Mouse (Mus musculus) embryo, embryonic 9.5 days (tissue): ENCODE data around the gene Abcc10.

ENCODE experiments used
- DNase-seq: peaks from one replicate; pipeline ENCODE4 v3.0.0-alpha.2; 2017; ENCODE audit errors: extremely low spot score

Gene Abcc10

DNA sequence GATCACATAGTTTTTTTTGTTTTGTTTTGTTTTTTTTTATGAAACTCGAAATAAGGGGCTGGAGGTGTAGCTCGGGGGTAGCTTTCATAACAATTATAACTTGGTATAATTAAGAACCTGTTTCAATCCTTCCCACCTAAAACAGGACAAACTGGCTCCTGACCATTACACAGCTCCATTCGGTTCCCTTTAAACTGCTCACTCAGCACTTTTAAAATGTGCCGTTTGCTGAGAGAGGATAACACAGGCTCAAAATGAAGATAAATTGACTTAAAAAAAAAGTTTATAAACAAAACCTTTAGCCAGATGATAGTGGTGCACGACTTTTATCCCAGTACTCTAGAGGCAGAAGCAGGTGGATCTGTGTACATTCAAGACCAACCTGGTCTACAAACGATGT is 42.7 kb downstream of the Abcc10 start:
- DNase-seq: no peak

DNA sequence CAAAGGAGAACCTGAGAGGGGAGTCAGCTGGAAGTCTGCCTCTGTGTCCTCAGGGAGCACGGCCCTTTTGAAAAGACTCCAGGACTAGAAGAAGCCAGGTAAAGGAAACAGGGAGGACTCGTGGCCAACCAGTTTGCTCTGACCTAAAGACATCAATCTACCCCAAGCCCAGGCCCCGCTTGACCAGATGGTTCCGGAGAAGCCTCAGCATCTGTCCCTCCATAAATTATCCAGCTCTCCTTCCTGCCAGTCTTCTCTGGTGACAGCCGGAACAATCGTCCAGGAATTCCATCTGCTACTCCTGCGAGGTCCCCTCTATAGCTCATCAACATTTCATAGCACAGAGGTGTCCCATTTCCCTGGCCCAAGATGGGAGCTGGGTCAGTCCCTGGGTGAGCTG is 43.5 kb downstream of the Abcc10 start:
- no peak for DNase-seq

DNA sequence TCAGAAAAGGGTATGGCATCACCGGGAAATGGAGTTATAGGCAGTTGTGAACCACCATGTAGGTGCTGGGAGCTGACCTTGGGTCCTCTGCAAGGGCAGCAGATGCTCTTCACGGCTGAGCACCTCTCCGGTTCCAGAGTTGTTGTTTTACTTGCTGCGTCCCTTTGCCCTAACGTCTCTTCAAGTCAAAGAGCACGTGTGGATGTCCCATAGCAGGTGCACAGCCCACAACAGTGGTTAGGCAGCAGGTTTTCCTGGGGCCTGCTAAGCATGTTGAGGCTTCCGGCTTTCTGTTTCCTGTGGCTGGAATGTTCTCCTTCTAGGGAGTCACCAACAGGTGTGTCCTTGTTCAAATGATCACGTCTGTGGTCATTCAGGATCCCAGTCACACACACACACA is 44.2 kb downstream of the Abcc10 start:
- DNase-seq: no peak

DNA sequence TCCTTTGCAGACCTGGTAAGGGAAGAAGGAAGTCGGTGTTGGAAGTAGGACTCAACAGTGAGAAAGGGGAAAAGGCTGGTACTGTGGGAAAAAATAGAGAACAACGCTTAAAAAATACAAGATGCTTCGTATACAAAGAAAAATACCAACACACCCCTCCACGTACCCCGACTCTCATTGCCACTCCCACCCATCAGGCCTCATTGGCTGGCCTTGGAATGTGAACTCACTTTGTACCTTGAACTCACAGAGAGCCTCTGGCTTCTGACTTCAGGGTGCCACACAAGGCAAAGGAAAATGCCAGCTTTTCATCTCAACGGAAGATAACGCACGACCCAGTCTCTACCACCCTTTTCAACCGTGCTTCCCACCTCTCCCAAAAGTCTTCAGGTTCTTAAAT is 45.0 kb downstream of the Abcc10 start:
- DNase-seq: no peak

DNA sequence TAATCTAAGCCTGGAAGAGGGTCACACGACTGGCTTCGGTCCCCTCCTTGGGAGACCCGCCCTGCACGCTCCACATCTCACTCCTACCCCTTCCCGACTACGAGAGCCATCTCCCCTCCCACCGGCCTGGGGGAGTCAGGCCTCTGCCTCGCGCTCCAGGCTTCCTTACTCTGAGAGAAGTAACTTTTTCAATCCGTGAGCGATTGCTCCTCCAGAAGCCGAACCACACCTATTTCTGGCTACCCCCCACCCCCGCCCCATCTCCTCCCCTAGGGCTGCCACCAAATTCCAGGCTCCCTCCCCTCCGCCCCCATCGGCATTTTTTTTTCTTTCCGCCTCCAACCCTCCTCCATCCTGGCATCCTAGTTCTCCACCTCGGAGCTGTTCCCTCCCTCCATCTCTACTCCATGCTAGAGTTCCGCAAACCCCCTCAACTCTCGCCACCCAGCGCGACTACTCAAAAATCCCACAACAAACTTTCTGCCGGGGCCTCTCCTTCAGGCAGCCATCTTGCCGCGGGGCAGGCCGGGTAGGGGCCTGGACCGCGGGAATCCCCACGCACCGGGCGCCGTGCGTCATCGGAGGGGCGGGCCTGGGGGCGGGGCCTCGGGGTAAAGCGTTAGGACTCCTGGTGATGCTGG is 45.5 kb downstream of the Abcc10 start, which contains the start of gene Tjap1:
Tjap1 (minus strand) TSS at position 544 of the 641 bp plus-strand sequence.
- peak; percentile 98 for DNase-seq

DNA sequence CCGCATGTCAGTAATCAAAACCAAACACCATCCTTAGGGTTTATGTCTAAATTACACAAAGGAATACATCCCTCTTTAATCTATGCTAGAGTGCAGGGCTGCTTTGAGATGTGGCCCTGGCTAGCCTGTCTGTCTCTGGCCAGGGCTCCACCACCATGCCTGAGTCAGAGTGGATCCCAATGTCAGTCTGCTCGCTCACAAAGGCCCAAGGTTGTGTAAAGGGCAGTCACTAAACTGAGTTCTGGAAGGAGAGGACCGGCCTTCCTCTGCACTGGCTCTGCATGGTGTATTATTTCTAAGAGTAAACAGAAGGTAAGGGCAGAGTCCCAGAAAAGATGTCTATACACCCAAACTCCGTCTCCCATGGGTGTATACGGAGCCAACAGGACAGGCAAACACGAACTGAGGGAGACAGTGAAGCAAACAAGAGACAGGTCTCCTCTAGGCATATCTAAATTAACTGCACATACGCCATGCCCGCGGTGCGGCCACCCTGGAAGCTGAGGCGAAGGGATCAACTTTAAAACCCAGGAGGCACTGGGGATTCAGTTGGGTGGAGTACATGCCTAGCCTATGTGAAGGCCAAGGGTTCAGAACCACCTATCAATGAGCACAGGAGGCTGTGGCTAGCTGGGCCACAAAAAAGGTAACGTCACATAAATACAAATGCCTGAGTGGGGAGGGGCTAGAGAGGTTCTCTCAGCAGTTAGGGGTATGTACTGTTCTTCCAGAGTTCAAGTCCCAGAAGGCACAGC is 50.0 kb downstream of the Abcc10 start:
- no peak for DNase-seq

DNA sequence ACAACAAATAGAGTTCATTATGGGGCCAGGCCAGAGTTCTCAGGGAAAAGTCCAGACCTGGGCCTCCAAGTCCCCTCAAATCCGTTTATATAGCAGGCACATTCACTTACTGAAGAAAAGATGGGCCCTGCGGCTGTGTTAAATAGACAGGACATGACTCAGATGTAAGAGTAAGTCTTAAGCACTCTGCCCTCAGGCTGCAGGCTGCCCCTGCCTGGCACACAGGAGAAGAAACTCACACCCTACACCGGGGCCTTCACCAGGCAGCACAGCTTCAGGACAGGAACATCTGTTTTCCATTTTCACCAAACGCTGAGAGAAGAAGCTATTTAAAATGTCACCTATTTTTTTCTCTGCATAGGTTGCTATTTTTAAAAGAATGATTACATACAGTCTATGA is 50.6 kb downstream of the Abcc10 start:
- DNase-seq: no peak

DNA sequence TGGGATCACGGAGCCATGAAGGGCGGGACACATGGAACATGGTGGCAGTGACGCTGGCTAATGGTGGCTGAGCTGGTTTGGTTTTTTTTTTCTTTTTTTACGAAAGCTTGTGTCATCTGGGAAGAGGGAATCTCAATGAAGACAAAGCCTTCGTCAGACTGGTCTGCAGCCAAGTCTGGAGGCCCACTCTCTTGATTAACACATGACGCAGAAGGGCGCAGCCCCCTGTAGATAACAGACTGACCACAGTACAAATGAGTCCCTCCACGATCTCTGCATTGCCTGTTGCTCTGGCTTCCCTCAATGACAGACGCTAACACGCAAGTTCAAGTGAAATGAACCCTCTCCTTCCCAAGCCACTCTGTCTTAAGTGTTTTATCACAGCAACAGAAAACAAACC is 52.6 kb downstream of the Abcc10 start:
- no peak for DNase-seq

DNA sequence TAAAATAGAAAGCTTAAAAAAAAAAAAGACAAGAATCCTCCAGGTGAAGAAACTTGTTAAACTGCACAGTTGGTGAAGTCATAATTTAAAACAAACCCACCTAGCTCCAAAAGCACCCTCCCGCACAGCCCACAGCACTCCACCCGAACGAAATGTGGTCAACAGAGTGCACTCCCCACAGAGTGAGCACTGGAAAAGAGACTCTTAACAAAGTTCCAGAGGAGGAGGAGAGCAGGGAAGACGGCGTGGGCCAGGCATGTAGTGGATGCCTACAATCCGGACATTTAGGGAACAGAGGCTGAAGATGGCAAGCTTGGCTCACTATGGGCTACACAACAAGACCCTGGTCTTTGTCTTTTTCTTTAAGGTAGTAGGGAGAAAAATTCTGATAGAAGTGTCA is 53.1 kb downstream of the Abcc10 start:
- DNase-seq: no peak

DNA sequence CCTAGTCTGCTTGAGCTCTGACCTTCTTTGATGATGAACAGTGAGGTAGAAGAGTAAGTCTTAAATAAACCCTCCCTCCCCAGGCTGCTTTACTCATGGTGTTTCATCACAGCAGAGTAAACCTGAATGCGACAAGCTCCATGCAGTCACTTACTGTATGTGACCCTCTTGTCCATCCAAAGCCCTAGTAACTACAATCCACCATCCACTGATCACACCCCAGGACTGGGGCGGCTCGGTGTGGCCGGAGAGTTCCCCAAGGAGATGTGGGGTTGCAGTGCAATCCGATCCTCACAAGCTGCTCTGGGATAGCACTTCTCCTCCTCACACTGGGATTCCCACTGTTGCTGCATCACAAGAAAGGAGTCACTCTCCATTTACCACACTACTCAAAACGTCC is 53.7 kb downstream of the Abcc10 start:
- no peak for DNase-seq

DNA sequence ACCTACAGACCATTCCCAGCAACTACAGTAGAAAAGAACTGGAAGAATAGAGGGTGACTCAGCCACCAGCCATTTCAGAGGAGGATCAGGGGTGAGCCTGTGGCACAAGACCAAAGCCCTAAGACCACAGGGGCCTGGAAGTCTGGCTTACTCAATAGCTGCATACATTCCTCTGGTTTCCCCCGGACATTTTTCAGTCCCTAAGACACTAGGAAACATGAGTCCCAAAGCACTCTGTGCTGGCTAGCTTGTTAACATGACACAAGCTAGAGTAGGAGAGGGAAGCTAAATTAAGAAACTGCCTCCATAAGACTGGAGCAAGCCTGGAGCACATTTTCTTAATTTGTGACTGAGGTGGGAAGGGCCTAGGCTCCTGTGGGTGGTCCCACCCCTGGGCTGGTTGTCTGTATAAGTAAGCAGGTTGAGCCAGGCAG is 54.3 kb downstream of the Abcc10 start:
- no peak for DNase-seq

DNA sequence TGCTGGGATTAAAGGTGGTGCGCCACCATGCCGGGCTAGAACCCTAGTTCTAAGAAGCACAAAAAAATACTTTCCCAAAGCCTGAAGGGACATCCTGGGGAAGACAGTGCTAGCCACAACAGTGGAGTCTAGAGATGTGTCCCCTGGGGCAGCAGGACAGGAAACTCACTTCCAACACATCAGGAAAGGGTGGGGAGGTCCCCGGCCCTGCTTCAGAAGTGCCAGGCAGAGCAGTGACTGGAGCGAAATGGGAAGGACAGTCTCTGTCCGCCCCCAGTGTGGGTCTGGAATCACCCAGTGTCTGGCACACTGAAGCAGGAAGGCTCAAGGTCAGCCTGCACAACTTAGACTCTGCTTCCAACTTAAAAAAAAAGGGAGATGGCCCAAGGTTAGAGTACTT is 55.5 kb downstream of the Abcc10 start:
- no peak for DNase-seq

DNA sequence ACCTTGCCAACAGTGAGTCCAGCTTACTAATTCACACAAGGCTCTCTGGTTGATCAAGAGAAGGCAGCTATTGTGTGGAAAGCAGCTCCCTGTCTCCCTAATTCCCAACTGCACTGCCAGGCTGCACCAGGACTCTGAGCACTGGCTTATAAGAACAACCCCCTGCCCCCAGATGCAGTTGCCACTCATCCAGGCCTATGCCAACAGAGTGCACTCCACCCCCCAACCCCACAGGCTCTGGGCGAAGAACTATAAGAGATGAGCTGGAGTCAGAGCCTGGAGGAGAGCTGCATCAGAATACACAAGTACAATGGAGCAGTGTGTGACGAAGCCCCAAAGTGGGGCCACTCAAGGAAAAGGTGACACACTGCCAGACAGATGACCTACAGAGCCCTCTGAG is 56.1 kb downstream of the Abcc10 start:
- no peak for DNase-seq

DNA sequence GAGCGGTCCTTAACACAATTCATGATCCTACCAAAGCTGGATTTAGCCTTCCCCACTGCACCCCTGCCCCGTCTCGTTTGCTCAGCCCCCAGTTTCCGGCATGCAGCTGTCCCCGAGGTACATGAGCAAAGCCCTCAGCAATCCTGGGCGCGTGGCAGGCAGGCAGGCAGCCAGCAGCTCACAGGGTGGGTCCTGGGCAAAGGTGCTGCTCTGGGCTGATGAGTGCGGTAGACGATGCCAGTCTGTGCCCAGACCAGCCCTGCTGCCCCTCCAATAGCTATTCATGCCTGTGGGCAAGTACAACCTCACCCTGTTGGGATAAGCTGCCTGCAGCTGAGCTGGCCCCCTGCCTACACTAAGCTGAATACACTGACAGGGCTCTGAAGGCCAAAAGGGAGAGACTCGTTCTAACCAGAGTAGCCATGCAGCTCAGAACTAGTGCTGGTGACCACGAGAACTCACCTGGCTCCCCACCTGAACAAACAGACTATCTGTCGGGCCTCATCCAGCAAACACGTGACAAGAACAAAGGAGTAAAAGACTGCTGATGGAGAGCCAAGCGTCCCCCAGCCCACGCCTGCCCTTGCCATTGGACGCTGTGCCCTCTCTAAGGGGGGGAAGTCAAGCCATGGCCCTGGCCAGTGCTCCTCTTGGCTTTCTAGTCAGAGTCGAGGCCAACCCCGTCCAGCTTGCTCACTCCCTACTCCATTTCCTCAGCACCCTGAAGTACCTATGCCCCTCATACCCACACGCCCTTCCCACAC is 58.2 kb downstream of the Abcc10 start:
- DNase-seq: no peak

DNA sequence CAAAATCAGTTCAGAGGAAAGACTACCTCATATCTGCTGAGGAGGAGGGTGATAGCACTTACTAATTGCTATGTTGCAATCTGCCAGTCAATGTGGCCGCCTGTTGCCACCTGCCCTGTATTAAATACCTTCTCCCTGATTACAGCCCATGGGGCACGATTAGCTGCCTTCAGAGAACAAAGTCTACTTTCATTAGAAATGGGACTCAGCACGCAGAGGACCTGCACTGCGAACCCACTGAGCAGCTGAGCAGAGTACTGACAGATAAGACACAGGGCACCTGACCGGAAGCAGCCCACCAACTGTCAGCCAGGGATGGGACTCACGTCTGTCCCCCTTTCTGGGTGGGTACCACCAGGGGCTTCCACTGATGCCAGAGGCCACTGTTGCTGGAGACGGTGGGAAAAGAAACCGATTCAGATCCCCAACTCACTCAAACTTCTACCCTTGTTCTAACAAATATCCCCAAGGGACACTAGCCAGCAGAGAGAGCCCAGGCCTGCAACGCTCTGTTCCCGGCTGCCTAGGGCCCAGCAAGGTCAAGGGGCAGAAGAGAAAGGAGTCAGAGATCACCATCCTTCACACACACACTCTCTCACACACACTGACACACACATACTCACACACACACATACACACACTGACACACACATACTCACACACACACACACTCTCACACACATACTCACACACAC is 60.0 kb downstream of the Abcc10 start:
- DNase-seq: no peak

DNA sequence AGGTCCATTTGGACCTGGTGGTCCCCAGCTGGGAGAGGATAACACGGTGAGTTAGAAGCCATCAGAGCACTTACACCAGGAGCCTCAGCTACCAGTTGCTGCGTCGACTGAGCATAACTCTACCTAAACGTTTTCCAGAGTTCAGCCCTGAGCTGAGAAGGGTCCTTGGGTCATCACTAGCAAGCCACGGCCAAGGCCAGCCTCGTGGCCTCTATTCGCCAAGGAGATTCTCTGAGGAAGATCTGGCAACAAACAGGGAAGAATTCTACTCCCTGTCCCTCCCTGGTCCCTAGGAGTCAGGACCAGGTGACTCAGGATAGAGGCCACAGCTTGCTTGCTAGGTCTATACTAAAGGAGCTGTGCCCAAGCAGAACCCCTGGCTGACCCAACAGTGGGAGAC is 60.6 kb downstream of the Abcc10 start:
- no peak for DNase-seq

DNA sequence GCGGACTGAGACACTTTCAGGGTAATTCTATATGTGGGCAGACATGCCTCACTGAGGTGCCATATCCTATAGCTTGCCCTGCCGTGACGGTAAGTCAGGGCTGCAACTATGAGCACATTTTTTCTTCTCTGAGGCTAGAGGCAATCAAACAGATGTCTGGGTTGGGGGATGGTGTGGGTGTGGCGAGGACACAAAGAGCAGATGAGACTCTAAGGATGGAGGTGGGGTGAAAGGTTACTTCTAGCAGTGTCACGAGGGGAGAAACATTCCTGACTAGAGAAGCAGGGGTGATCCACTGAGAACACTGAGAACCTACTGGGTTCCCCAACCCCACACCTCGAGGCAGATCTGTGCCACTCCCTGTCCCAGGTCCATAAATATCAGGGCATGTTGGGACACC is 61.2 kb downstream of the Abcc10 start:
- DNase-seq: no peak

DNA sequence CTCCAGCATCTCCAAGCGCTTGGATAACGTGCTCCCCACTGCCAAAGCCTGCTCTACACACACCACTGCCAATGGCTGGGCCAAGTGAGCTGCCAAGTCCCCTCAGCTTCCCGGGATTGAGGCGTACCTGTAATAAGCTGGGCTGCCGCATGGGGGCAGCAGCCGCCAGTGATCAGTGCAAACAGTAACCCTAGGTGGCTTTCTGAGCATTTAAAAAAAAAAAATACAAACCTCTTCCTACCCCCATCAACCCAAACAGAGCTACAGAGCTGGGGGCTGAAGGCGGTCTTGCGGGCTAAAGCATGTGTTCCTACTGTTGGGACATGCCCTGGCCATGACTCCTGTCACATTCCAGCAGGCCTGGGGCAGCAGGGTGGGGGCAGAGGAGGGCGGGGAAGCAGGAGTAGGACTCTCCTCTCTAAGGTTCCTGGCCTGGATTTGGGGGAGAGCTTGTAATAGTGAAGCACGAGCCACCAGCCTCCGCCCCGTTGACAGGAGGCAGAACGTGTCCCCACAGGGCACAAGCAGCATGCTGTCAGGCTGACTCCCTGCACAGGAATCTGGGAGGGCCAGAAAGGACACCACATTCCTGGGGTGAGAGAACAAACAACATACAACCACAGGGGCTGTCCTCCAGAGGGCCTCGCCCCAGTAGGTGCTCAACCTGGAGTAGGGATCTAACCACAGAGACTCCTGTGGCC is 62.1 kb downstream of the Abcc10 start:
- DNase-seq: peak; percentile 81

DNA sequence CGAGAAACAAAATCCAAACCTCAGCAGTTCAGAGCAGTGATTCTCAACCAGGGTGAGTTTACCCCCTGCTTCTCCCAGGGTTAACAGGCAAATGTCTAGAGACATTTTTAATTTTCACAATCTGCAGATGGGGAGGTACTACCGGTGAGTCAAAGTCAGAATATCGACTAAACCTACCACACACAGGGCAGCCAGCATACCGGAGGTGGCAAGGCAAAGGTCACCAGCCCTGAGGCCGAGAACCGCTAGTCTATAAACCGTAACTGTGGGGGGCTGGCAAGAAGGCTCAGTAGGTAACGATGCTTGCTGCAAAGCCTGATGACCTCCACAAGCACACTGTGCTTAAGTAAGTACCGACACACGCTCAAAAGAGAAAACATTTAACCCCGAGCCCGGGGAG is 62.6 kb downstream of the Abcc10 start:
- DNase-seq: no peak

DNA sequence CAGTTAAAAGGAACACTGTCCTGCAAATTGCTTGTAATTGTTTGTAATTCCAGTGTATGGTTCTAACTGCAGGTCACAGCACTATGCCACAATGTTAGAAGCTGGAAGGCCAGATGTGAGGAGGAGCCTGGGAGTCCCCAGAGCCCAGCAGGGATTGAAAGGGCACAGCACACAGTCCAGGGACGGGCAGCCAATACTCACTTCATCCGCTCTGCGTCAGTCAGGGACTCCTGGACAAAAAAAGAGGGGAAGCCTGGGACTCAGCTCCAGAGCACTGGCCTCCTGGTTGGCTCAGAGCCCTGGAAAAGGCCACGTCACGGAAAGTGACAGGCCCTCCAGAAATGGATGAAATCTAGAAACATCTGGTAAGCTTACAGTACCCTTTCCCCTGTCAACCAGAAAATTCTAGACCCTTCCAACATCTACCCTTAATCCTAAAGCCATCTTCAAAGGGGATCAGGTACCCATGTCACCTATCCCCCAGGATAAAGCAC is 65.9 kb downstream of the Abcc10 start:
- DNase-seq: no peak

DNA sequence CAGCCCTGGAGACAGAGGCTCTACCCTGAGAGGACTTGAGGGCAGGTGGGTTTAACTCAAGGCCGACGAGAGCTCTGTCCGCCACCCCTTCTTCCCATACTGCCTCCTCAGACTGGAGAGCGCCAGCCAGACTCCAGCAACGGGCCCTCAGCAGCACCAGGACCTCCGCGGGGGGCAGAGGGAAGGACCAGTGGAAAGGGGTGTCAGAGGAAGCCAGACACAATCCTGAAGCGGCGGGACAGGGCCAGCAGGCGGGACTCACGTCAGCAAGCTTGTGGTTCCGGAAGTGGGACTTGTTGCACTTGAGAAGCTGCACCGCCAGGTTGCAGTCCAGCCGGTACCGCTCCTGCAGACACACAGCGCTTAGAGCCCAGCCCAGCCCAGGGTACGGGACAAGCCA is 68.5 kb downstream of the Abcc10 start:
- no peak for DNase-seq
